Mouse (Mus musculus) myocyte (in vitro differentiated cells): ENCODE data around the gene Acod1.

Source experiments
- CEBPB ChIP-seq: IDR thresholded peaks from 2 replicates; pipeline ENCODE4 v1.6.1; 2011; ENCODE audit warnings: mild to moderate bottlenecking, moderate library complexity; ENCODE audit not compliant: poor library complexity, insufficient read depth, severe bottlenecking
- E2F4 ChIP-seq: IDR thresholded peaks from one replicate; pipeline ENCODE4 v1.6.1; 2011; ENCODE audit warnings: mild to moderate bottlenecking, control low read depth, moderate library complexity; ENCODE audit not compliant: insufficient read depth
- MAX ChIP-seq: IDR thresholded peaks from one replicate; pipeline ENCODE4 v1.6.1; 2011; ENCODE audit warnings: low read depth, mild to moderate bottlenecking, control low read depth
- MYOD1 ChIP-seq, 3 experiments: IDR thresholded peaks; one replicate each; pipeline ENCODE4 v1.6.1; 2011; ENCODE audit warnings: control low read depth in 2 of 3, low read depth in 2 of 3, mild to moderate bottlenecking in 2 of 3, moderate library complexity in 1 of 3; ENCODE audit not compliant: insufficient read length in 2 of 3, control insufficient read depth in 1 of 3
- MYOG ChIP-seq, 3 experiments: IDR thresholded peaks; one replicate each; pipeline ENCODE4 v1.6.1; 2011; ENCODE audit warnings: control low read depth in 2 of 3, low read depth in 2 of 3, mild to moderate bottlenecking in 2 of 3; ENCODE audit not compliant: insufficient read length in 2 of 3, control insufficient read depth in 1 of 3, insufficient read depth in 1 of 3
- POLR2A ChIP-seq: IDR thresholded peaks from one replicate; pipeline ENCODE4 v1.6.1; 2011; ENCODE audit warnings: low read depth, mild to moderate bottlenecking, control low read depth, moderate library complexity; ENCODE audit not compliant: insufficient read length
- POLR2AphosphoS2 ChIP-seq: IDR thresholded peaks from one replicate; pipeline ENCODE4 v1.6.1; 2011; ENCODE audit warnings: low read depth, control low read depth; ENCODE audit not compliant: insufficient read length
- REST ChIP-seq: IDR thresholded peaks from one replicate; pipeline ENCODE4 v1.6.1; 2011; ENCODE audit warnings: mild to moderate bottlenecking, control low read depth, moderate library complexity; ENCODE audit not compliant: insufficient read depth, insufficient read length
- SRF ChIP-seq: IDR thresholded peaks from one replicate; pipeline ENCODE4 v1.6.1; 2011; ENCODE audit warnings: low read depth; ENCODE audit not compliant: control insufficient read depth, insufficient read length
- TCF12 ChIP-seq: IDR thresholded peaks from one replicate; pipeline ENCODE4 v1.6.1; 2011; ENCODE audit warnings: mild to moderate bottlenecking, control low read depth; ENCODE audit not compliant: poor library complexity, insufficient read depth, severe bottlenecking
- TCF3 ChIP-seq: IDR thresholded peaks from one replicate; pipeline ENCODE4 v1.6.1; 2011; ENCODE audit warnings: low read depth, control low read depth; ENCODE audit not compliant: insufficient read length
- USF1 ChIP-seq: IDR thresholded peaks from one replicate; pipeline ENCODE4 v1.6.1; 2011; ENCODE audit warnings: low read depth, mild to moderate bottlenecking, control low read depth, moderate library complexity

- peak; percentile 76 for TF ChIP-seq POLR2A
- no peak for TF ChIP-seq MYOD1 (IDR thresholded peaks at IDR 0.05; ENCODE audit: control insufficient read depth in 1 of 3, insufficient read length in 2 of 3, low read depth in 2 of 3)
- no peak for TF ChIP-seq MAX
- peak; percentile 53 for TF ChIP-seq E2F4
- TF ChIP-seq CEBPB: no peak
- TF ChIP-seq POLR2AphosphoS2: peak; percentile 67
- no peak for TF ChIP-seq TCF12
- no peak for TF ChIP-seq USF1
- TF ChIP-seq MYOG (IDR thresholded peaks at IDR 0.05; ENCODE audit: control insufficient read depth in 1 of 3, insufficient read depth in 1 of 3, insufficient read length in 2 of 3, low read depth in 2 of 3): no peak
- no peak for TF ChIP-seq SRF
- TF ChIP-seq REST: no peak
- TF ChIP-seq TCF3: no peak
These were observed 51.9 kb downstream of the Acod1 start for GRCm38 (mm10) chr14:103098587-103099235.
